Mouse (Mus musculus) lung, postnatal 0 days (tissue): ENCODE data around the gene Fras1. TPM values are rescaled to one million over a fixed set of nuclear protein-coding genes. Genes with fewer than 3 reads are reported as not detected.

Experiments used
- ATAC-seq: fragments of 200-750 bp; cut with Nextera tagmentation; 2 replicates; pipeline ENCODE4 v1.8.0; 2017; ENCODE audit warnings: moderate library complexity
- DNase-seq: peaks from one replicate; pipeline ENCODE4 v3.0.0-alpha.2; 2016; ENCODE audit warnings: low spot score
- H3K27ac ChIP-seq: fragments of 300-500 bp; sonication (generic); 2 replicates; pipeline ENCODE4 v1.5.1; 2014; ENCODE audit warnings: antibody characterized with exemption, mild to moderate bottlenecking, low read length, mixed read lengths
- H3K27me3 ChIP-seq: fragments of 300-500 bp; sonication (generic); replicated peaks from 2 replicates; pipeline ENCODE4 v1.6.1; 2014; ENCODE audit warnings: low read length, mixed read lengths; ENCODE audit not compliant: insufficient read depth
- H3K36me3 ChIP-seq: fragments of 300-500 bp; sonication (generic); 2 replicates; pipeline ENCODE4 v1.6.1; 2014; ENCODE audit warnings: low read length, mixed read lengths; ENCODE audit not compliant: insufficient read depth
- H3K4me1 ChIP-seq: fragments of 300-500 bp; sonication (generic); 2 replicates; pipeline ENCODE4 v1.6.1; 2014; ENCODE audit warnings: antibody characterized with exemption, low read depth, low read length, mixed read lengths; ENCODE audit not compliant: insufficient read depth
- H3K4me2 ChIP-seq: fragments of 300-500 bp; sonication (generic); replicated peaks from 2 replicates; pipeline ENCODE4 v1.6.1; 2014; ENCODE audit warnings: low read depth, mild to moderate bottlenecking, low read length, moderate library complexity, mixed read lengths
- H3K4me3 ChIP-seq: fragments of 300-500 bp; sonication (generic); 2 replicates; pipeline ENCODE4 v1.5.1; 2014; ENCODE audit warnings: low read depth, low read length
- H3K9ac ChIP-seq: fragments of 300-500 bp; sonication (generic); replicated peaks from 2 replicates; pipeline ENCODE4 v1.6.1; 2014; ENCODE audit warnings: low read depth, mild to moderate bottlenecking
- H3K9me3 ChIP-seq: fragments of 300-500 bp; sonication (generic); 2 replicates; pipeline ENCODE4 v1.6.1; 2016; ENCODE audit warnings: low read length, mixed read lengths
- CTCF ChIP-seq: IDR thresholded peaks from 2 replicates; pipeline ENCODE4 v1.5.1; 2016; ENCODE audit warnings: antibody characterized with exemption, mild to moderate bottlenecking
- EP300 ChIP-seq: IDR thresholded peaks from 2 replicates; pipeline ENCODE4 v1.6.1; 2016; ENCODE audit warnings: antibody characterized with exemption, mild to moderate bottlenecking, control low read depth
- WGBS: fragments of 180-500 bp; shearing (Covaris S2); extraction: QIAGEN DNeasy Blood & Tissue Kit; methylation state at CpG from one replicate; pipeline ENCODE4 v1.1.7; 2014; 5-methylcytosine and 5-hydroxymethylcytosine counted together
- polyA plus RNA-seq: library from polyadenylated mRNA; unstranded; fragments of >200 nt; fragmentation: Nextera tagmentation; extraction: Ambion mirVana; gene quantifications from 2 replicates; pipeline ENCODE4 v1.2.1, GENCODE M21; 2015

The Fras1 gene
- polyA plus RNA-seq, 1 experiment from 2014 or later = 8.0 TPM

- no peaks in the 10 kb centered on the region for H3K9me3 ChIP-seq
- no peak overlapping the region for H3K4me3 ChIP-seq
- DNase-seq = no peak
- no peak for ATAC-seq
- H3K9ac ChIP-seq = no peak overlapping the region
- 48% methylated on average over 4 of the region's 4 CpGs for WGBS
- TF ChIP-seq CTCF (no peak), EP300 (no peak)
- H3K27me3 ChIP-seq = no peaks in the 10 kb centered on the region
- H3K36me3 ChIP-seq = no peaks in the 10 kb centered on the region
- H3K27ac ChIP-seq = no peak overlapping the region
- H3K4me2 ChIP-seq = no peak overlapping the region
- H3K4me1 ChIP-seq = no peaks in the 10 kb centered on the region
These were observed 200.8 kb downstream of the Fras1 start for GRCm38 (mm10) chr5:96574586-96574985.

DNA sequence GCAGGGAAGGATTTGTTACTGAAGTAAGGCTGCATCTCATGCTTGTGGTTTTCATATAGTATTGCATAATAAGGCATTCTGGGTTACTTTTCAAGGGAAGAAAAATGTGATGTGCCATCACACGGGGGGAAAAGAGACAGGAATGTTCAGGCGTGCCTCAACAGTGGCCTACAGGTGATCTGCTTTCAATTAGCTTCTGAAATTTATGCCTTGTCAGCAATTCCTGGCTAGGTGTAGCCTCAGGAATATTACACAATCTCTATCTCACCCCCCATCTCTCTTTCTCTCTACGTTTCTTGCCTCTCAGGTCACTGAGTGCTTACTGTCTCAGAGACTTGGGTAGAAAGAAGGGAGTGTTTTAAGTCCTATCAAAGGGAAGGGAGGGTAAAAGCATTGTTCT is 204.9 kb downstream of the Fras1 start:
- Histone ChIP-seq H3K4me3 (no peak overlapping the region), H3K4me1 (no peaks in the 10 kb centered on the region), H3K36me3 (no peaks in the 10 kb centered on the region), H3K27me3 (no peaks in the 10 kb centered on the region), H3K27ac (no peak overlapping the region), H3K4me2 (no peak overlapping the region), H3K9me3 (no peaks in the 10 kb centered on the region), H3K9ac (no peak overlapping the region)
- DNase-seq (no peak), ATAC-seq (no peak)
- WGBS = 59% methylated on average over 3 of the region's 3 CpGs
- TF ChIP-seq EP300 (no peak), CTCF (no peak)

DNA sequence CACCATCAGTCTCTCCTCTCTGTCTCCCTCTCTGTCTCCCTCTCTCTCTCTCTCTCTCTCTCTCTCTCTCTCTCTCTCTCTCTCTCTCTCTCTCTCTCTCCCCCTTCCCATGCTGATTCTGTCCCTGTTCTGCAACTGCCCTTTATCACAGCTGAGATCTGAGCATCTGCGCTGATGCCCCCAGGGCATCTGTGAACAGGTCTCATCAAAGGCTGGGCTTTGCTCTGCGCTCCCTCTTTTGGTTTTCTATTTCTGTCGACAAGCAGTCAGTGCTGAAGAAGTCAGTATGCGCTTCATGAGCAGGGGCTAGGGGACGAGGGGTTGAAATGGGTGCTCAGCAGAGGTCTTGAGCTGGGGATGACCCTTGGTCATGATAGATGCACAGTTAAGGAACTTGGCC is 206.2 kb downstream of the Fras1 start:
- Histone ChIP-seq H3K27ac (no peak overlapping the region), H3K9ac (no peak overlapping the region), H3K4me1 (no peaks in the 10 kb centered on the region), H3K4me2 (no peak overlapping the region), H3K36me3 (no peaks in the 10 kb centered on the region), H3K4me3 (no peak overlapping the region), H3K27me3 (no peaks in the 10 kb centered on the region), H3K9me3 (no peaks in the 10 kb centered on the region)
- TF ChIP-seq EP300 (no peak), CTCF (no peak)
- ATAC-seq = no peak
- 74% methylated on average over 5 of the region's 5 CpGs for WGBS
- DNase-seq = no peak

DNA sequence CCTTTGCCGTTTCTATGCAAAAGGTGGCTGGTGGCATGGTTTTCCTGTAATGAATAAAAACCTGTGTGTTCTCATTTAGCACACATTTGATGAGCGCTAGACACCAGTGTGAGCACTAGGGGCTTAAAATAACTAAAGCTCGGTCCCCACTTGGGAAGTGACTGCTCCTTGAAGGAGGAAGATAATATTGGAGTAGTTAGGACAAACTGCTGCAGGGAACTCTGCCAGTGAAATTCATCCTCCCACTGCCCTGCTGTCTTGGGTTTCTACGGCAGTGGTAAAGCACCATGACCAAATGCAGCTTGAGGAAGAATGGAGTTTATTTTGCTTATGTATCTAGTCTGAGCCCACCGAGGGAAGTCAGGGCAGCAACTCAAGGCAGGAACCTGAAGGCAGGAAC is 211.0 kb downstream of the Fras1 start:
- Histone ChIP-seq H3K36me3 (no peaks in the 10 kb centered on the region), H3K4me2 (no peak overlapping the region), H3K9me3 (no peaks in the 10 kb centered on the region), H3K9ac (no peak overlapping the region), H3K4me3 (no peak overlapping the region), H3K27me3 (no peaks in the 10 kb centered on the region), H3K4me1 (no peaks in the 10 kb centered on the region), H3K27ac (no peak overlapping the region)
- ATAC-seq = no peak
- 82% methylated on average over 5 of the region's 5 CpGs for WGBS
- TF ChIP-seq EP300 = no peak
- no peak for TF ChIP-seq CTCF
- no peak for DNase-seq

- Histone ChIP-seq H3K4me1 (no peaks in the 10 kb centered on the region), H3K36me3 (no peaks in the 10 kb centered on the region), H3K27ac (no peak overlapping the region), H3K9ac (no peak overlapping the region), H3K9me3 (no peaks in the 10 kb centered on the region), H3K27me3 (no peaks in the 10 kb centered on the region), H3K4me2 (no peak overlapping the region), H3K4me3 (no peak overlapping the region)
- ATAC-seq (no peak), DNase-seq (no peak)
- WGBS = 90% methylated on average over 6 of the region's 6 CpGs
- no peak for TF ChIP-seq CTCF
- no peak for TF ChIP-seq EP300
These were observed 216.9 kb downstream of the Fras1 start for GRCm38 (mm10) chr5:96590621-96591020.

DNA sequence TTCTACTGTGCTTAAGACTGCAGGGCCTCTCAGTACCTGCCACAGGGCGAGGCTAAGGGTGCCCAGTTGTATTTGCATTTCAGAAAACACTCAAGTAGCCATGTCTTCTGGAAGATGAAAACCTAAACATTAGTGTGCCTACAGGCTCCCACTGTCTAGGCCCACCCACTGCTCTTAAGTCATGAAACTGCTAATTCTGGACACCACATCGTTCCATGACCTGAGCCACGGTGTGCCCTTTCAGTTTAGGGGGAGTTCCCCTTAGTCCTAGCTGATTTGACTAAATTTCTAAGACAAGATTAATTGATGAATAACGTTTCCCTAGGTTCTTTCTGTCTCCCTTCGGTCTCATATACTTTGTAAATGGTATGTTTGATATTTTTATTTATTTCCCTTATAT is 222.0 kb downstream of the Fras1 start:
- no peak overlapping the region for H3K4me3 ChIP-seq
- H3K27me3 ChIP-seq = no peaks in the 10 kb centered on the region
- no peak overlapping the region for H3K27ac ChIP-seq
- H3K4me1 ChIP-seq = no peaks in the 10 kb centered on the region
- H3K36me3 ChIP-seq = 0 out of 2 replicates have a peak, but pooled peaks cover 5% of the 10 kb centered on the region
- no peak overlapping the region for H3K9ac ChIP-seq
- DNase-seq = no peak
- no peaks in the 10 kb centered on the region for H3K9me3 ChIP-seq
- 75% methylated on average over 5 of the region's 5 CpGs for WGBS
- no peak overlapping the region for H3K4me2 ChIP-seq
- no peak for TF ChIP-seq CTCF
- TF ChIP-seq EP300 = no peak
- ATAC-seq = no peak
